Mouse (Mus musculus): Measurements from ENCODE around the gene Casd1.
"Not testable (repeated sequence)": the region's sequence is repeated elsewhere in the genome, so short reads cannot be mapped to it uniquely, and the experiment has no call there.

The Casd1 gene

DNA sequence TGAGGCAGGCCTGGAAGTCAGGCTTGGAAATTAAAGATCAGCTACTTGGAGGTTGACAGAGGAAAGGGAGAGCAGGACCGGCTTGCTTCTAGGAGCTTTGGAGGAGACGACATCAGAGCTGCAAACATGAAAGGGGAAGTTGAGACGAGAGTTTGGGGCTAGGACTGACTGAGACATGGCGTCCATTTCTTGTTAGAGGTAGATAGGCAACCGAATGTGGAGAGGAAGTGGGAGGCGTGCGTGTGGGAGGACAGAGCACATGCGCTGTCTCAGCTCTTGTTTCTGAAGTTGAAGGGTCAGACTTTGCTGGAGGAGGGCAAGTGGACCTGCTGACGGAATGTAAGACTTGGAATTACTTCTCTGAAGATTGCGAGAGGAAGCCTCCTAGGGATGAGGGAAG, 17.3 kb downstream of the Casd1 start:
- DNase-seq: no peak

GRCm38 (mm10) chr6:4631464-4631863, 30.8 kb downstream of the Casd1 start:
- DNase-seq: no peak

GRCm38 (mm10) chr6:4633189-4633588, 32.5 kb downstream of the Casd1 start:
- no peak for DNase-seq

- no peak for DNase-seq
These were observed 34.2 kb downstream of the Casd1 start for GRCm38 (mm10) chr6:4634804-4635203.

- DNase-seq: no peak
These were observed 41.4 kb downstream of the Casd1 start for GRCm38 (mm10) chr6:4642068-4642467.

- DNase-seq: no peak
These were observed 46.7 kb downstream of the Casd1 start for GRCm38 (mm10) chr6:4647351-4647750.

GRCm38 (mm10) chr6:4652596-4653134, 52.0 kb downstream of the Casd1 start:
- no peak for DNase-seq

GRCm38 (mm10) chr6:4653741-4654140, 53.1 kb downstream of the Casd1 start:
- DNase-seq: not testable (repeated sequence)

DNA sequence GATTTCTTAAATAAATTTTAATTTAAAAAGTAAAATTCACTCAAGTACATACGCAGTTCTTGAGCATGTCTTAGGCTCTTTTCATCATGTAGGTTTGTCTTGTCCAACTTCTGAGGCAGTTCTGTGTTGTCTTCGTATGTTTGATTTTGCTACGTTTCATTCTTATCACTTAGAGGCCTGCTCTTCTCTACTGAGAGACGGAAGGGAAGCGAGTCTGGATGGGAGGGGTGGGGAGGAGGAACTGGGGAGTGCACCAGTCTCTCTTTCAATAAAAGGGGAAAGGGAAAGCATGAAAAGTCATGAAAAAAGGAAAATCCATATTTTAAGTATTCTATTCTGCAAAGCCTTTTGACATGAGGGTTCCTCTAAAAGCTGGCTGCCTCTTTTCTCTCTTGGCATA, 54.8 kb downstream of the Casd1 start:
- DNase-seq: no peak

- DNase-seq: no peak
These were observed 55.3 kb downstream of the Casd1 start for GRCm38 (mm10) chr6:4655924-4656323.

DNA sequence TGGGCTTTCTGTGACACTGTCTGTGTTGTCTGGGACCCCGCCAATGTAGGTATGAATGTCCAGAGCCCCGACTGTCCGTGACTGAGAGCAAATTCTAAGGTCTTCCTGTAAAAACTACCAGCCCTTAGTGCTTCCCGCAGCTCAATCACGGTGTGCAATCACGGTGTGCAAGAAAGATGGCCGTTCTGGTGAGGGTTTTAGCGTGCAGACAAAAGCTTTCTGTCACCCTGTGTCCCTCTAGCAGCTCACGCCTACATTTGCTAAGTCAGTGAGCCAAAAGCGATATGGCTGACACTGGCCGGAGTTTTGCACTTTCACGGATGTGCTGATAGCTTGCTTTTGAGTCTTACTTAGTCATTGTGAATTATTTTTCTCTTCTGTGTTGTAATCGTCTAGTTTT, 58.2 kb downstream of the Casd1 start:
- no peak for DNase-seq

GRCm38 (mm10) chr6:4663516-4663915, 62.9 kb downstream of the Casd1 start:
- no peak for DNase-seq

GRCm38 (mm10) chr6:4664313-4664712, 63.7 kb downstream of the Casd1 start:
- no peak for DNase-seq

DNA sequence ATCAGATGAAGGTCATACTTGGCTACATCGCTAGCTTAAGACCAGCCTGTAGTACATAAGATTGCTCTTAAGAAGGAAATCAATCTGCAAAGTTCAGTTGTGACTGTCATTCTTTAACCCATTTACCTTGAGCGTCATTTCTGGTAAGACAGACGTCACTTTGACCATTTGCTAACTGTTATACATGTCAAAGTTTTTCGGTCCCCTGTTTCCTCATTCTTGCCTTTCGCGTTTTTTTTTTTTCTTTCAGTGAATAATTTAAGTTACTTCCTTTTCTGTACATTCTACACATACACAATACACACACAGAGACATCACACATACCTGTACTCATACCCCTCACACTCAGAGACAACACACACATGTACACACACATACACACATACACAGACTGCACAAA, 64.5 kb downstream of the Casd1 start:
- no peak for DNase-seq

DNA sequence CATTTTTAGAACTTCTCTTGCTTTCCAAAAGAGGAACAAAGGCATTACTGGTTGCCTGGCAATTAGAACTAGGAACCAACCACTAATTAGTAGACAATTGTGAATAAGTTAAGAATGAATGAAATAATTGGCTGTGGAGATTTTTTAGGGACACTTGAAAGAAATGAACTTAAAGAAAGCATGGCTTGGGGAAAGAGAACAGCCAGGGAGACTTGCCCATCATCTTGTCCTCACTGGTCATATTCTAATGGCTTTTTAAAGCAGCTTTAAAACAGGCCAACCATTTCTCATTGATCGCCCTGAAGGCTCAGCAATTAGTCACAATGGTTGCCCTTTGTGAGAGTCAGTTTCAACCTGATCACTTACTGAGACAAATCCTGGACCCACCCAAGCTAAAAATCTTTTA, 76.7 kb downstream of the Casd1 start:
- no peak for DNase-seq

GRCm38 (mm10) chr6:4679981-4680380, 79.3 kb downstream of the Casd1 start:
- no peak for DNase-seq

- DNase-seq: no peak
These were observed 79.9 kb downstream of the Casd1 start for GRCm38 (mm10) chr6:4680576-4680975.

GRCm38 (mm10) chr6:4684706-4685340, 84.2 kb downstream of the Casd1 start:
- no peak for DNase-seq

DNA sequence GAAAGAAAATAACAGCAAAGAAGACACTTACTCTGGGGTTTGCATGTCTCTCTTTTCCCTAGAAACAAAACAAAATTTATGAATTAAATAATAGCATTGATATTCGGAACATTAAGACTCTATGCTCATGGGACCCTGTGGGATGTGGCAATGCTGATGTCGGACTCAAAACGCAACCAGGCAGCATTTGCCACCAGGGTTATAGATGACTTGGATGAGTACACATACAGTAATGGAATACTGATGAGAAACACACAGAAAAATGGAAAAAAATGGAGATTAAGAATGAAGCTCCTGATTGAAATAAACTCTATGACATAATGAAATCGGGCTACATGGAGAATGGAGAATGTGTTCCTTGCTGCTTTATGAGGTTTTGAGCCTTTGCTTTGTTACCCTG, 89.8 kb downstream of the Casd1 start:
- no peak for DNase-seq

All from cerebellum, adult 9-10 months (tissue).